Mouse (Mus musculus) liver, embryonic 14.5 days (tissue): Measurements from ENCODE around the gene Gmds.

Experiments used
- CTCF ChIP-seq: IDR thresholded peaks from 2 replicates; pipeline ENCODE4 v1.5.1; 2016; ENCODE audit warnings: antibody characterized with exemption, low read depth, control low read depth
- EP300 ChIP-seq: IDR thresholded peaks from 2 replicates; pipeline ENCODE4 v1.6.1; 2016; ENCODE audit warnings: antibody characterized with exemption, low read depth

DNA sequence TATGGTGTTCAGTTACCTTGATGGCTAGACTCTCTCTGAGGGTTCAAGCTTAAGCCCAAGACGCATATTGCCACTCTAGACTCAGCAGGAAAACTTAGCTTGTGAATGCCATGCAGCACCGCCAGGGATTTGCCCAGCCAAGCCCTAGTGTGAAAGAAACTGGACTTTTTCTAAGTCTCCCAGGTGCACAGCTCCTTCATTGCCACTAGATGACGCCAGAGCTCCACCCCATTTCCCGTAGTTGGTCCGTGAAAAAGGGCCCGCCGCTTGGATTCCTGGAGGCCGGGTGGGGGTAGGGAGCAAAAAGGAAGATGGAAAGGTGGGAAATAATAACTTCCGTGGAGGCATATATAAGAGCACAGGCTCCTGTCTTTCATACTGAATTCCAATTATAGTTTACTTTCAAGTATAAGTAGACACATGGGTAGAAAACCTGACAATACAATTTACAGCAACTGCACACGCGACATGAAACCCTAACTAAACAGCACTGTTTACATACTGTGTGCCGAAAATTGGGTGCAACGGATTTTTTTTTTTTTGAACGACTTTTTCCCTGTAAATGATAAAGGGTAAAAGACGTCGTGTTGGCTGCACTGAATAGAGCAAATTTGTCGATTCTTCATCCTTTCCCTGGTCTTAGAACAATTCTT is 545.9 kb downstream of the Gmds start:
- TF ChIP-seq CTCF (peak; percentile 87), EP300 (no peak)
